Mouse (Mus musculus): ENCODE data around the gene Poldip3. TPM values are rescaled to one million over a fixed set of nuclear protein-coding genes. Genes with fewer than 3 reads are reported as not detected.
A peak's percentile ranks its signal among the peaks of the same experiment; 100 is the strongest.

The Poldip3 gene
- polyA plus RNA-seq, 1 experiment, result 97.9 TPM

DNA sequence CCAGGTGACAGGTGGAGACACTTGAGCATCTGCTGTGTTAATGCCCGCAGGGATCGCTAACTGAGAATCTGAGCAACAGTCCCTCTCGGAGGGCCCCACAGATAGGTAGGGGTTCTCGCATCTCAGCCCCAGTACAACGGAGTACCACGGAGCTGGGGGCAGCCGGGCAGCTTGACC is 59.9 kb downstream of the Poldip3 start, which contains the start of gene Serhl:
Serhl (plus strand) TSS at position 78 of the 177 bp plus-strand sequence.
- Histone ChIP-seq H3K36me3 (ENCODE audit: control insufficient read depth, insufficient read depth, low read length, poor library complexity, severe bottlenecking) (no peaks in the 10 kb centered on the region), H3K27ac (ENCODE audit: insufficient read depth, low read length) (no peak within 1 kb of the TSS), H3K4me1 (ENCODE audit: control insufficient read depth, insufficient read depth, low read length) (peaks cover 5% of the 10 kb centered on the region), H3K27me3 (ENCODE audit: control insufficient read depth, insufficient read depth, low read length, poor library complexity, severe bottlenecking) (no peaks in the 10 kb centered on the region), H3K4me3 (ENCODE audit: low read depth, low read length) (no peak within 1 kb of the TSS), H3K9ac (ENCODE audit: low read depth, poor library complexity, severe bottlenecking) (no peak within 1 kb of the TSS), H3K9me3 (replicated peaks; ENCODE audit: control insufficient read depth, insufficient read depth, low read length, poor library complexity, severe bottlenecking) (no peaks in the 10 kb centered on the region)
- TF ChIP-seq POLR2A (IDR thresholded peaks at IDR 0.05; ENCODE audit: insufficient read depth, low read length), result no peak
- TF ChIP-seq CTCF (IDR thresholded peaks at IDR 0.05; ENCODE audit: low read depth, low read length), result no peak
- TF ChIP-seq EP300 (IDR thresholded peaks at IDR 0.05; ENCODE audit: insufficient read depth, low read depth, low read length), result no peak

DNA sequence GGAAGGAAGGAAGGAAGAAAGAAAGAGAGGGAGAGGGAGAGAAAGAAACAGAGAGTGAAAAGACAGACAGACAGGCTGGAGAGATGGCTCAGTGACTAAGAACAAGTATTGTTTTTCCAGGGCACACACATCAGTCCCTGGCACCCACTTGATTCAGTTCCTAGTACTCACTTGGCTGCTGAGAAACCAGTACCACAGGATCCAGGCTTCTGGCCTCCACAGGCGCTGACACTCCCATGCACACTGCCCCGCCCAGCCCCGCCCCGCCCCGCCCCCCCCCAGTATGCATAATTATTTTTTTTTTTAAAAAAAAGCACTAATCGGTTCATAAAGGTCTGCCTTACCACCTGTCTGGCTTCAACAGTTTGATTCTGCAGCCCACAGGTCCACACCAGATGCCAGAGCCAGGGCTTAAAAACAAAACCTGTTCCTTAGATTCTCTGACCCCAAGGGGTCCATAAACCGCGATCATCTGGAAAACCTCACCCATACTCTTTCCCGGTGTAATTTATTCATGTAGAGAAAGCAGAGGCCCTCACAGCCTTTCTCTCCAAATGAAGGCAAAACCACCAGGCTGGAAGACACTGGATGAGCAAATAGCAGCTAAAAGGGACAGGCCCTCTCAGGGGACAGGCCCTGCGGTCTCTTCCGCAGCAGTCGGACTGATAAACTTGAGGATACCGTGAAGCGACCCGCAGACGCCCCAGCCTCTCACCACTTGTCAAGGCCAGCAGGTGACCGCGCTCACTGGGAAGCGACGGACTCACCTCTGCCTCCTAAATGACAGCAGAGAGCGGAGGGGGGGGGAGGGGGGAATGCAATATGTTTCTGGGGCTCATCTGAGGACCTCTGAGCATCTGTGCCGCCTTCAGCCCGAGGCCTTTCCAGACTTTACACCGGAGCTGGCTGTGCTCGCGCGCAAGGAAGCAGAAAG is 60.4 kb downstream of the Poldip3 start:
- Histone ChIP-seq H3K27ac (ENCODE audit: insufficient read depth, low read length) (no peak overlapping the region), H3K36me3 (ENCODE audit: control insufficient read depth, insufficient read depth, low read length, poor library complexity, severe bottlenecking) (no peaks in the 10 kb centered on the region), H3K9ac (ENCODE audit: low read depth, poor library complexity, severe bottlenecking) (no peak overlapping the region), H3K27me3 (ENCODE audit: control insufficient read depth, insufficient read depth, low read length, poor library complexity, severe bottlenecking) (no peaks in the 10 kb centered on the region), H3K4me1 (ENCODE audit: control insufficient read depth, insufficient read depth, low read length) (peaks cover 5% of the 10 kb centered on the region), H3K9me3 (replicated peaks; ENCODE audit: control insufficient read depth, insufficient read depth, low read length, poor library complexity, severe bottlenecking) (no peaks in the 10 kb centered on the region), H3K4me3 (ENCODE audit: low read depth, low read length) (no peak overlapping the region)
- TF ChIP-seq EP300 (IDR thresholded peaks at IDR 0.05; ENCODE audit: insufficient read depth, low read depth, low read length), result peak; percentile 37; the same call in 1 of the 2 replicates
- TF ChIP-seq CTCF (IDR thresholded peaks at IDR 0.05; ENCODE audit: low read depth, low read length), result no peak

DNA sequence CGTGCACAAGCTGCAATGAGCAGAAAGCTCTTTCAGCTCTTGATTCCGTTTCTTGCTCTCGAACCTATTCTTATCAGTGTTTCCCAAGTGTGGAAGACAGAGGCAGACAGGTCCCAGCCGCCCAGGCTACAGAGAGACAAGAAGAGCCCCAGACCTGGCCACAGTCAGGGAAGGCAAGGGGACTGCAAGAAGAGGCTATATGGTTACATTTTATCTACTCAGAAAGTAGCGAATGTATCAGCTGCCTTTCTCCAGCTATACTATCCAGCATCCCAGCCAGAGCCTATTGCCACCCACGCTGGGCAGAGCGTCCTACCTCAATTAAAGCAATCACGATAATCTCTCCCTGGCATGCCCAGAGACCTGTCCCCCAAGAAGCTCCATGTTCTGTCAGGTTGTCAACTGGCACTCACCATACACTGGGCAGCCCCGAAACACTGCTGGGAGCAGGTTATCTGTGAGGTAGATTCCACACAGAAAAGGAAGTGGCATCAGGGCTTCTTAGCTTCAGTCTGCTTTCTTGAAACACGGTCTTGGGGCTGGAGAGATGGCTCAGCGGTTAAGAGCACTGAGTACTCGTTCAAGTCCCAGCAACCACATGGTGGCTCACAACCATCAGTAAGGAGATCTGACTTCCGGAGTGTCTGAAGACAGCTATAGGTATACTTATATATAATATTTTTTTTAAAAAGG is 62.4 kb downstream of the Poldip3 start:
- no peaks in the 10 kb centered on the region for H3K27me3 ChIP-seq (ENCODE audit: control insufficient read depth, insufficient read depth, low read length, poor library complexity, severe bottlenecking)
- no peaks in the 10 kb centered on the region for H3K36me3 ChIP-seq (ENCODE audit: control insufficient read depth, insufficient read depth, low read length, poor library complexity, severe bottlenecking)
- no peak overlapping the region for H3K4me3 ChIP-seq (ENCODE audit: low read depth, low read length)
- H3K9me3 ChIP-seq (replicated peaks; ENCODE audit: control insufficient read depth, insufficient read depth, low read length, poor library complexity, severe bottlenecking), result no peaks in the 10 kb centered on the region
- H3K4me1 ChIP-seq (ENCODE audit: control insufficient read depth, insufficient read depth, low read length), result peaks cover 5% of the 10 kb centered on the region
- H3K27ac ChIP-seq (ENCODE audit: insufficient read depth, low read length), result no peak overlapping the region
- TF ChIP-seq CTCF (IDR thresholded peaks at IDR 0.05; ENCODE audit: low read depth, low read length) (no peak), POLR2A (IDR thresholded peaks at IDR 0.05; ENCODE audit: insufficient read depth, low read length) (no peak)
- no peak overlapping the region for H3K9ac ChIP-seq (ENCODE audit: low read depth, poor library complexity, severe bottlenecking)

- no peaks in the 10 kb centered on the region for H3K27me3 ChIP-seq (ENCODE audit: control insufficient read depth, insufficient read depth, low read length, poor library complexity, severe bottlenecking)
- no peaks in the 10 kb centered on the region for H3K36me3 ChIP-seq (ENCODE audit: control insufficient read depth, insufficient read depth, low read length, poor library complexity, severe bottlenecking)
- no peak overlapping the region for H3K27ac ChIP-seq (ENCODE audit: insufficient read depth, low read length)
- no peak overlapping the region for H3K9ac ChIP-seq (ENCODE audit: low read depth, poor library complexity, severe bottlenecking)
- no peaks in the 10 kb centered on the region for H3K9me3 ChIP-seq (replicated peaks; ENCODE audit: control insufficient read depth, insufficient read depth, low read length, poor library complexity, severe bottlenecking)
- no peak overlapping the region for H3K4me3 ChIP-seq (ENCODE audit: low read depth, low read length)
- TF ChIP-seq EP300 (IDR thresholded peaks at IDR 0.05; ENCODE audit: insufficient read depth, low read depth, low read length) (no peak), CTCF (IDR thresholded peaks at IDR 0.05; ENCODE audit: low read depth, low read length) (peak; percentile 97)
- H3K4me1 ChIP-seq (ENCODE audit: control insufficient read depth, insufficient read depth, low read length), result peaks cover 5% of the 10 kb centered on the region
Measured at GRCm38 (mm10) chr15:83085901-83086300, 63.3 kb downstream of the Poldip3 start.

- Histone ChIP-seq H3K27me3 (ENCODE audit: control insufficient read depth, insufficient read depth, low read length, poor library complexity, severe bottlenecking) (no peaks in the 10 kb centered on the region), H3K4me1 (ENCODE audit: control insufficient read depth, insufficient read depth, low read length) (peaks cover 2% of the 10 kb centered on the region), H3K4me3 (ENCODE audit: low read depth, low read length) (no peak overlapping the region), H3K9ac (ENCODE audit: low read depth, poor library complexity, severe bottlenecking) (no peak overlapping the region), H3K9me3 (replicated peaks; ENCODE audit: control insufficient read depth, insufficient read depth, low read length, poor library complexity, severe bottlenecking) (no peaks in the 10 kb centered on the region), H3K27ac (ENCODE audit: insufficient read depth, low read length) (no peak overlapping the region), H3K36me3 (ENCODE audit: control insufficient read depth, insufficient read depth, low read length, poor library complexity, severe bottlenecking) (no peaks in the 10 kb centered on the region)
- TF ChIP-seq POLR2A (IDR thresholded peaks at IDR 0.05; ENCODE audit: insufficient read depth, low read length) (no peak), CTCF (IDR thresholded peaks at IDR 0.05; ENCODE audit: low read depth, low read length) (no peak), EP300 (IDR thresholded peaks at IDR 0.05; ENCODE audit: insufficient read depth, low read depth, low read length) (no peak)
Measured at GRCm38 (mm10) chr15:83084022-83084640, 65.1 kb downstream of the Poldip3 start.

- H3K36me3 ChIP-seq (ENCODE audit: control insufficient read depth, insufficient read depth, low read length, poor library complexity, severe bottlenecking), result no peaks in the 10 kb centered on the region
- no peaks in the 10 kb centered on the region for H3K9me3 ChIP-seq (replicated peaks; ENCODE audit: control insufficient read depth, insufficient read depth, low read length, poor library complexity, severe bottlenecking)
- no peak for TF ChIP-seq POLR2A (IDR thresholded peaks at IDR 0.05; ENCODE audit: insufficient read depth, low read length)
- no peak for TF ChIP-seq EP300 (IDR thresholded peaks at IDR 0.05; ENCODE audit: insufficient read depth, low read depth, low read length)
- TF ChIP-seq CTCF (IDR thresholded peaks at IDR 0.05; ENCODE audit: low read depth, low read length), result no peak
- H3K9ac ChIP-seq (ENCODE audit: low read depth, poor library complexity, severe bottlenecking), result no peak overlapping the region
- H3K27ac ChIP-seq (ENCODE audit: insufficient read depth, low read length), result no peak overlapping the region
- no peaks in the 10 kb centered on the region for H3K27me3 ChIP-seq (ENCODE audit: control insufficient read depth, insufficient read depth, low read length, poor library complexity, severe bottlenecking)
- no peak overlapping the region for H3K4me3 ChIP-seq (ENCODE audit: low read depth, low read length)
- peaks cover 2% of the 10 kb centered on the region for H3K4me1 ChIP-seq (ENCODE audit: control insufficient read depth, insufficient read depth, low read length)
Measured at GRCm38 (mm10) chr15:83083530-83083929, 65.7 kb downstream of the Poldip3 start.

Other genes with a start within 250 kb of the Poldip3 start
- 104 and 108 TPM in 2 replicates for gene Tcf20, start 161.5 kb downstream of the Poldip3 start, polyA plus RNA-seq (2011; ENCODE audit: insufficient read depth, insufficient read length, low read depth, missing spikeins)
- gene Nfam1, start 116.1 kb downstream of the Poldip3 start, polyA plus RNA-seq (2011; ENCODE audit: insufficient read depth, insufficient read length, low read depth, missing spikeins), result 3.3 and 5.8 TPM in 2 replicates
- gene Serhl, start 59.9 kb downstream of the Poldip3 start, polyA plus RNA-seq (2011; ENCODE audit: insufficient read depth, insufficient read length, low read depth, missing spikeins), result 20.5 and 20.7 TPM in 2 replicates
- gene Rrp7a, start 26.6 kb downstream of the Poldip3 start, polyA plus RNA-seq (2011; ENCODE audit: insufficient read depth, insufficient read length, low read depth, missing spikeins), result 90.8 and 102 TPM in 2 replicates
- 188 and 200 TPM in 2 replicates for gene Cyb5r3, start 23.2 kb upstream of the Poldip3 start, polyA plus RNA-seq (2011; ENCODE audit: insufficient read depth, insufficient read length, low read depth, missing spikeins)
- gene A4galt, start 102.4 kb upstream of the Poldip3 start, polyA plus RNA-seq (2011; ENCODE audit: insufficient read depth, insufficient read length, low read depth, missing spikeins), result 38.1 and 38.2 TPM in 2 replicates
- gene Arfgap3, start 200.9 kb upstream of the Poldip3 start, polyA plus RNA-seq (2011; ENCODE audit: insufficient read depth, insufficient read length, low read depth, missing spikeins), result 10.0 and 11.9 TPM in 2 replicates

All from ES-Bruce4 (cell line).